ENCODE assay signal across 8 mouse cellular contexts in genomic region chr11:96341701-96342575, GRCm38 (mm10). TPM values are rescaled to one million over a fixed set of nuclear protein-coding genes. Genes with fewer than 3 reads are reported as not detected.
A peak's percentile ranks its signal among the peaks of the same experiment; 100 is the strongest.
DNase-seq lines count a peak whose midpoint lies in the region; ATAC-seq lines count a peak whose summit lies in the region.

No protein-coding gene starts in this region.

- peak overlapping the region; percentile 85 for H3K4me2 ChIP-seq in intestine, embryonic 14.5 days (ENCODE audit: low read length)
- no peak overlapping the region for H3K4me2 ChIP-seq in liver, embryonic 16.5 days (ENCODE audit: low read depth, low read length)
- H3K4me2 ChIP-seq in forebrain, embryonic 16.5 days (ENCODE audit: low read length) = no peak overlapping the region

- H3K4me3 ChIP-seq in brown adipose tissue, adult 24 weeks (ENCODE audit: insufficient read depth, low read depth, low read length) = peak overlapping the region; percentile 93
- H3K4me3 ChIP-seq in intestine, embryonic 14.5 days (ENCODE audit: low read depth, low read length) = peak overlapping the region; percentile 42
- peak overlapping the region; percentile 36 for H3K4me3 ChIP-seq in liver, embryonic 16.5 days (ENCODE audit: low read depth, low read length)
- no peak overlapping the region for H3K4me3 ChIP-seq in forebrain, embryonic 16.5 days (replicated peaks; ENCODE audit: low read length)

- intact Hi-C loops in left cerebral cortex, postnatal 36 days (cut with DNase I) = no loop called here

- no peaks in the 10 kb centered on the region for H3K9me3 ChIP-seq in intestine, embryonic 14.5 days (ENCODE audit: control insufficient read depth, low read length)
- H3K9me3 ChIP-seq in liver, embryonic 16.5 days (replicated peaks; ENCODE audit: control insufficient read depth, low read length) = no peaks in the 10 kb centered on the region
- H3K9me3 ChIP-seq in forebrain, embryonic 16.5 days (ENCODE audit: control insufficient read depth, low read length) = no peaks in the 10 kb centered on the region

- H3K36me3 ChIP-seq in intestine, embryonic 14.5 days (ENCODE audit: control insufficient read depth, insufficient read depth, low read length) = peaks cover 9% of the 10 kb centered on the region; the same call in 1 of the 2 replicates
- H3K36me3 ChIP-seq in liver, embryonic 16.5 days (ENCODE audit: control insufficient read depth, insufficient read depth) = no peaks in the 10 kb centered on the region
- H3K36me3 ChIP-seq in forebrain, embryonic 16.5 days (ENCODE audit: control insufficient read depth, insufficient read depth) = no peaks in the 10 kb centered on the region

- no peaks in the 10 kb centered on the region for H3K27me3 ChIP-seq in intestine, embryonic 14.5 days (replicated peaks; ENCODE audit: control insufficient read depth, insufficient read depth, low read length)
- H3K27me3 ChIP-seq in liver, embryonic 16.5 days (ENCODE audit: control insufficient read depth, insufficient read depth, low read depth, low read length) = peaks cover 90% of the 10 kb centered on the region
- H3K27me3 ChIP-seq in forebrain, embryonic 16.5 days (replicated peaks; ENCODE audit: control insufficient read depth, insufficient read depth, low read length) = peaks cover 91% of the 10 kb centered on the region

- DNase-seq in adrenal gland, adult (ENCODE audit: inconsistent age in 2 of 2, low spot score in 1 of 2) = peak; percentile 74 to 93
- DNase-seq in adrenal gland, postnatal 25 days = no peak
- DNase-seq in intestine, embryonic 14.5 days (ENCODE audit: low spot score) = peak; percentile 85
- no peak for DNase-seq in left cerebral cortex, postnatal 36 days (ENCODE audit: low spot score in 2 of 2)
- DNase-seq in layer of hippocampus, adult 18-20 months (ENCODE audit: low spot score in 2 of 2) = no peak

- WGBS in intestine, embryonic 14.5 days = 3% methylated on average over 40 of the region's 40 CpGs
- 3% methylated on average over 40 of the region's 40 CpGs for WGBS in liver, embryonic 16.5 days (ENCODE audit: insufficient replicate concordance)
- WGBS in forebrain, embryonic 16.5 days = under 1% methylated on average over 40 of the region's 40 CpGs

- H3K4me1 ChIP-seq in brown adipose tissue, adult 24 weeks (ENCODE audit: control insufficient read depth, insufficient read depth, insufficient read length, low read length) = peaks cover 18% of the 10 kb centered on the region
- peaks cover 77% of the 10 kb centered on the region for H3K4me1 ChIP-seq in intestine, embryonic 14.5 days (replicated peaks; ENCODE audit: control insufficient read depth, insufficient read depth, low read length)
- no peaks in the 10 kb centered on the region; the same call in 1 of the 2 replicates for H3K4me1 ChIP-seq in liver, embryonic 16.5 days (ENCODE audit: control insufficient read depth, low read depth, low read length)
- H3K4me1 ChIP-seq in forebrain, embryonic 16.5 days (replicated peaks; ENCODE audit: control insufficient read depth, insufficient read depth, low read length) = peaks cover 5% of the 10 kb centered on the region

- no peak for ATAC-seq in intestine, embryonic 14.5 days (replicated peaks; ENCODE audit: low FRiP score, low TSS enrichment, low read depth)
- no peak for ATAC-seq in liver, embryonic 16.5 days (ENCODE audit: low read depth)
- ATAC-seq in forebrain, embryonic 16.5 days = no peak

- H3K9ac ChIP-seq in intestine, embryonic 14.5 days (ENCODE audit: low read length) = peak overlapping the region; percentile 76
- no peak overlapping the region for H3K9ac ChIP-seq in liver, embryonic 16.5 days (ENCODE audit: low read depth, low read length)
- no peak overlapping the region for H3K9ac ChIP-seq in forebrain, embryonic 16.5 days (replicated peaks; ENCODE audit: low read depth, low read length)

- peak overlapping the region; percentile 99 for H3K27ac ChIP-seq in brown adipose tissue, adult 24 weeks (replicated peaks; ENCODE audit: low read depth, low read length)
- peak overlapping the region; percentile 98 for H3K27ac ChIP-seq in intestine, embryonic 14.5 days (ENCODE audit: low read depth)
- peak overlapping the region; percentile 14; the same call in 1 of the 2 replicates for H3K27ac ChIP-seq in liver, embryonic 16.5 days (ENCODE audit: low read length)
- H3K27ac ChIP-seq in forebrain, embryonic 16.5 days (ENCODE audit: low read length) = no peak overlapping the region

RNA-seq across cellular contexts. Expression of gene Hoxb2, which starts 8.4 kb away (rescaled TPM):
- 24.0 and 25.6 TPM in 2 replicates for total RNA-seq in adrenal gland, postnatal 25 days (2021)
- 3.2 and 3.7 TPM in 2 replicates for polyA plus RNA-seq in brown adipose tissue, adult 24 weeks (2012; ENCODE audit: insufficient read depth, insufficient read length, missing spikeins)
- 22.9 and 27.9 TPM in 2 replicates for polyA plus RNA-seq in intestine, embryonic 14.5 days (2014; fragmentation: Nextera tagmentation; extraction: Ambion mirVana)
- 0.62 and 0.90 TPM in 2 replicates for polyA plus RNA-seq in liver, embryonic 16.5 days (2015; fragmentation: Nextera tagmentation; extraction: Ambion mirVana)
- total RNA-seq in left cerebral cortex, postnatal 36 days (2021) = not detected
- polyA plus RNA-seq in forebrain, embryonic 16.5 days (2015; fragmentation: Nextera tagmentation; extraction: Ambion mirVana) = not detected in 2 replicates
- not detected for total RNA-seq in layer of hippocampus, adult 18-20 months (2021)

RNA-seq across cellular contexts. Expression of gene Hoxb3, which starts 18.8 kb away (rescaled TPM):
- total RNA-seq in adrenal gland, postnatal 25 days (2021) = 33.0 and 40.1 TPM in 2 replicates
- polyA plus RNA-seq in brown adipose tissue, adult 24 weeks (2012; ENCODE audit: insufficient read depth, insufficient read length, missing spikeins) = 1.7 and 2.0 TPM in 2 replicates
- 3.7 and 4.9 TPM in 2 replicates for polyA plus RNA-seq in intestine, embryonic 14.5 days (2014; fragmentation: Nextera tagmentation; extraction: Ambion mirVana)
- 0.11 TPM in 1 of 2 replicates, not detected in the other for polyA plus RNA-seq in liver, embryonic 16.5 days (2015; fragmentation: Nextera tagmentation; extraction: Ambion mirVana)
- total RNA-seq in left cerebral cortex, postnatal 36 days (2021) = not detected
- not detected in 2 replicates for polyA plus RNA-seq in forebrain, embryonic 16.5 days (2015; fragmentation: Nextera tagmentation; extraction: Ambion mirVana)
- total RNA-seq in layer of hippocampus, adult 18-20 months (2021) = not detected

RNA-seq across cellular contexts. Expression of gene Hoxb1, which starts 23.6 kb away (rescaled TPM):
- not detected in 2 replicates for total RNA-seq in adrenal gland, postnatal 25 days (2021)
- not detected in 2 replicates for polyA plus RNA-seq in brown adipose tissue, adult 24 weeks (2012; ENCODE audit: insufficient read depth, insufficient read length, missing spikeins)
- 0.36 and 0.42 TPM in 2 replicates for polyA plus RNA-seq in intestine, embryonic 14.5 days (2014; fragmentation: Nextera tagmentation; extraction: Ambion mirVana)
- polyA plus RNA-seq in liver, embryonic 16.5 days (2015; fragmentation: Nextera tagmentation; extraction: Ambion mirVana) = not detected in 2 replicates
- not detected for total RNA-seq in left cerebral cortex, postnatal 36 days (2021)
- polyA plus RNA-seq in forebrain, embryonic 16.5 days (2015; fragmentation: Nextera tagmentation; extraction: Ambion mirVana) = not detected in 2 replicates
- total RNA-seq in layer of hippocampus, adult 18-20 months (2021) = not detected

RNA-seq across cellular contexts. Expression of gene Hoxb4, which starts 23.9 kb away (rescaled TPM):
- 27.6 and 31.5 TPM in 2 replicates for total RNA-seq in adrenal gland, postnatal 25 days (2021)
- polyA plus RNA-seq in brown adipose tissue, adult 24 weeks (2012; ENCODE audit: insufficient read depth, insufficient read length, missing spikeins) = 6.0 and 6.4 TPM in 2 replicates
- 3.5 and 3.8 TPM in 2 replicates for polyA plus RNA-seq in intestine, embryonic 14.5 days (2014; fragmentation: Nextera tagmentation; extraction: Ambion mirVana)
- 0.08 and 0.11 TPM in 2 replicates for polyA plus RNA-seq in liver, embryonic 16.5 days (2015; fragmentation: Nextera tagmentation; extraction: Ambion mirVana)
- total RNA-seq in left cerebral cortex, postnatal 36 days (2021) = not detected
- polyA plus RNA-seq in forebrain, embryonic 16.5 days (2015; fragmentation: Nextera tagmentation; extraction: Ambion mirVana) = not detected in 2 replicates
- total RNA-seq in layer of hippocampus, adult 18-20 months (2021) = not detected

RNA-seq across cellular contexts. Expression of gene Hoxb5, which starts 38.8 kb away (rescaled TPM):
- total RNA-seq in adrenal gland, postnatal 25 days (2021) = 36.5 and 36.8 TPM in 2 replicates
- 1.1 and 1.2 TPM in 2 replicates for polyA plus RNA-seq in brown adipose tissue, adult 24 weeks (2012; ENCODE audit: insufficient read depth, insufficient read length, missing spikeins)
- 49.6 and 51.6 TPM in 2 replicates for polyA plus RNA-seq in intestine, embryonic 14.5 days (2014; fragmentation: Nextera tagmentation; extraction: Ambion mirVana)
- polyA plus RNA-seq in liver, embryonic 16.5 days (2015; fragmentation: Nextera tagmentation; extraction: Ambion mirVana) = 0.26 and 0.37 TPM in 2 replicates
- total RNA-seq in left cerebral cortex, postnatal 36 days (2021) = not detected
- polyA plus RNA-seq in forebrain, embryonic 16.5 days (2015; fragmentation: Nextera tagmentation; extraction: Ambion mirVana) = not detected in 2 replicates
- total RNA-seq in layer of hippocampus, adult 18-20 months (2021) = not detected

Comparison
In these comparisons a context has a peak if more than half of its experiments do, and no peak if none do; other contexts are left out.
1. DNase-seq: peak in adrenal gland, adult (2 of 2) and intestine, embryonic 14.5 days (single experiment); none in adrenal gland, postnatal 25 days (single experiment), left cerebral cortex, postnatal 36 days (0 of 2) and layer of hippocampus, adult 18-20 months (0 of 2).